Mouse (Mus musculus): Measurements from ENCODE around the gene Slc44a5.

- TF ChIP-seq POLR2A (IDR thresholded peaks at IDR 0.05; ENCODE audit: borderline replicate concordance, low read depth, low read length) (no peak), CTCF (IDR thresholded peaks at IDR 0.05; ENCODE audit: low read depth, low read length) (no peak)
These were observed 320.7 kb downstream of the Slc44a5 start for GRCm38 (mm10) chr3:154293839-154294490.
